Mouse (Mus musculus) heart, postnatal 4 days (tissue): ENCODE data around the gene Prdm10. TPM values are rescaled to one million over a fixed set of nuclear protein-coding genes. Genes with fewer than 3 reads are reported as not detected.

Source experiments
- DNase-seq: peaks from one replicate; pipeline ENCODE4 v3.0.0; 2021
- total RNA-seq, 2 experiments: library from RNA; stranded (reverse); gene quantifications; 2 replicates each; pipeline ENCODE4 v1.2.3; 2021

Prdm10 gene
- total RNA-seq: 1 to 10 TPM; 6.8 to 7.5 TPM

DNA sequence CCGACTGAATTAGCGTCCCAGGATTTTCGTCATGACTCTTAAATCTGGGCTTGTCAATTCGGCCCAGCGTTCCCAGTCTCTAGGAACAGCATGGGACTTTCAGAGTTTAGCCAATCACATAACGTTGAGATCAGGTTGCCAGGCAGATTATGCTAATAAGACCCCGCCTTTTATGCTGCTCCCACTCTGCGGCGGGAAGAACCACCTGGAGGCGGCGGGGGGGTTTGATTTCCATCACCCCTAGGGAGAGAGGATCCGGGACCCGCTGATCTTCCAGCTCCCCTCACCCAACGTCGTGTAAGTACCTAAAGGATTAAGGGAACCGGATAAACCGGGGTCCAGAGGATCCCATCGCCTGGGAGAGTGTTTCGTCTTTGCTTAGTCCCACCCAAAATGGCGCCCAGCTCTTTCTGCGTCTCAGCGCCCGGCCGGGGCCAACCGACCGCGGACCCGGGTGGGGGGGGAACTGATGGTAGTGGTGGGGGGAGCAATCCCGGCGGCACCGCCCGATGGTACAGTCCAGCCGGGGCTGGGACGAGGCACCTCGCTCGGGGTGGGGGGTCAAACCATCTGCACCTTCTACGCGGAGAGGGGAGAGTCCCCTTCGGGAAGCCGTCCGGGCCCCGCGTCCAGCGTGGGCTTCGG is at the start of gene Prdm10:
Gene Prdm10, plus strand, starts transcription at position 173 of the 645 bp plus-strand sequence.
- DNase-seq: peak; percentile 97

DNA sequence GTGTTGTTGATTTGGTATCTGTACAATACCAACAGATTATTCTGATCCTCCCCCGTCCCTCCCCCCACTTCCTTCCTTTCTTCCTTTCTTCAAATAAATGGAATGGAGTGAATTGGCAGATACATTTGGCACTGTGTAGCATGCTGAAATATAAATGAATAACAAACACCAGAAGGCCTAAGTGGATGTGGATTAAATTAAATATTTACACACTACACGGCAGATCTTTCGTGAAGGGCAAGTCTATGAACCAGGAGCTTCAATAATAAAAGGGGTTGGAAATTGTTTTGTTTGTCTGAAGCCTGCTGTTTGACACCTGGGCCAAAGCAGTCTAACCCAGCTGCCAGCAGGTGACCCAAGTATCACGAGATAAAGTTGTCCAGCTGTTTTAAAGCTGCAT is 45.3 kb upstream of the Prdm10 start:
- DNase-seq: no peak

DNA sequence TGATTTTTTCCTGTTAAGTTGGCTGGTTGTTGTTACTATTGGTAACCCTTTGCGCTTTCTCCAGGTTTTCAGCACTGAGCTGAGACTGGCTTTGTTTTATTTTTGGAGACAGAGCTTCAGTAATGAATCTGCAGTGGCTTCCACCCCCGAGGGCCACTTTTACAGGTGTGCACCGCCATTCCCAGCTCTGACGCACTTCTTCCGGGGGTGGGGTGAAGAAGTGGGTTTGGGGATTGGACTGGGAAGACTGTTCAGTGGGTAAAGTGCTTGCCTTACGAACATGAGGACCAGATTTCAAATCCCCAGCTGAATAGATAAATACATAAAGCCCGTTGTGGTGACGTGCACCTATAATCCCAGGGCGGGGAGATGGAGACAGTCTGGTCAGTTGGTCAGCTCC is 44.8 kb upstream of the Prdm10 start:
- no peak for DNase-seq

DNA sequence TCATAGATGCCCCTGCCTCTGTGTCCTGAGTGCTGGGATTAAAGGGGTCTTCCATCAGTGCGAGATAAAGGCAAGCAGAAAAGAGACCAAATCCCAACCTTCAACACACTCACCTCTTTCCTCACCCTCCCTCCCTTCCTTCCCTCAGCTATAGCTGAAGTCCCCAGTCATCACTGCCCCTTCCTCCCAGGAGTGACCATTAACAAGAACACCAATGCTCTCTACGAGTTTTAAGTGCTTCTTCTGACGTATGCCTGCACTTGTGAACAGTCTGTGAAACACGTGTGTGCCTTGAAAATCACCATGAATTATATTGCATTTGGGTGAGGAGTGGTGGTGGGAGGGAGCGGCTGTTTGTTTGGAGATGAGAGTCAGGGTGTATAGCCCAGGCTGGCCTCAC is 44.3 kb upstream of the Prdm10 start:
- DNase-seq: no peak

DNA sequence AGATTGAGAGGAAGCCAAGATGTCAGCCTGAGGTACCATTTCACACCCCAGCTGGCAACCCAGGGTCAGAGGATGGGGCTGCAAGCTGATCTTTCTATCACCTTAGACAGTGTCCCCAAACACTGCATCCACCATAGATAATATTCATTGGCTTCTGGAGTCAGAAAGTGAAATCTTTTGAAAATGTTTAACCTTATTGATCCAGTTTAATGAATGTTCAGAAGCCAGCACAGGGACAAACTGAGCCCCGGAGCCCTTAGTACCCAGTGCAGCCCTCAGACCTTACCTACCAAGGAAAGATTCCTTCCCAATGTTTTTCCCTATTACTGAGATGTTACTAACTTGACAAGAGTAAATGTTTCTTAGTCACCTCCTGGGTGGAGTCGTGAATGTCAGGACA is 41.8 kb upstream of the Prdm10 start:
- DNase-seq: no peak

DNA sequence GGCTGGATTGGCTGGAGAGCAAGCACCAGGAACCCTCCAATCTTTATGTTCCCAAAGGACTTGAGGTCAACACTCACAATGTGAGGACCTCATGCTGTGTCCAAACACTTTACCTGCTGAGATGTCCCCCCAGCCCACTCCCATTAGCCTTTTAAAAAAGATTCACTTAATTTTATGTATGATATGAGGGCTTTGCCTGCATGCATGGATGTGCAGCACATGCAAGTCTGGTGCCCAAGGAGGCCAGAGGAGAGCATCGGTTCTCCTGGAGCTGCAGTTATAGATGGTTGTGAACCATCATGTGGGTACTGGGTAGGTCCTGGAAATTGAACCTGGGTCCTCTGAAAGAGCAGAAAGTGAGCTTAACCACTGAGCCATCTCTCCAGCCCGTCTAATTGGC is 40.8 kb upstream of the Prdm10 start:
- no peak for DNase-seq

DNA sequence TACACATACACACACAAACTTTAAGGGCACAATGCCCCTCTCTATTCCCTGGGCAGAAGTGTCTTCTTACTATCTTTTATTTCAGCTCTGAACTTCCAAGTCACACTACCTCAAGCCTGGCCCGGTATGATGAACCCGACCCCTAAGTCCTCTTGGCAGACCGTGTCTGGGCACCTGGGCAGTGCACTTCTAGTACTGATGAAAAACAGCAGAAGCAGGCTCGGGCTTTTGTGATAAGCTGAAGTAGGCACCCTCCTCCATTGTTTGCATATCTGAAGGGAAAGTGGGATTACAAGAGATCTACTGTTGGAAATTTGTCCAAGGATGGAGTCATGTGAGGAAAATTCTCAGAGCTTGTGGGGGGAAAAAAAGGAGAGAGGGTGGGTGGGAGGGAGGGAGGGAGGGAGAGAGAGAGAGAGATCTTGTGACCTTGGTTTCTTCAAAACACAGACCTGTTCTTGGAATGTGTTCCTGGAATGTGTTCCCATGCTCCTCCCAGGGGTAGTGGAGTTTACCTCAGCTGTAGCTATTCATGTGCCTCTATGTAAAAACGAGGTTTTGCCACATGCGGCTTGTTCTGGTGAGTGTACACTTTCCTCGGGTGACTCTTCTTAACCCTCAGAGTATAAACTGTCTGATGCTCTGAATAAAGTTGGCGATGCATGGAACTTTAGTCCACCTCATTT is 39.7 kb upstream of the Prdm10 start:
- no peak for DNase-seq

DNA sequence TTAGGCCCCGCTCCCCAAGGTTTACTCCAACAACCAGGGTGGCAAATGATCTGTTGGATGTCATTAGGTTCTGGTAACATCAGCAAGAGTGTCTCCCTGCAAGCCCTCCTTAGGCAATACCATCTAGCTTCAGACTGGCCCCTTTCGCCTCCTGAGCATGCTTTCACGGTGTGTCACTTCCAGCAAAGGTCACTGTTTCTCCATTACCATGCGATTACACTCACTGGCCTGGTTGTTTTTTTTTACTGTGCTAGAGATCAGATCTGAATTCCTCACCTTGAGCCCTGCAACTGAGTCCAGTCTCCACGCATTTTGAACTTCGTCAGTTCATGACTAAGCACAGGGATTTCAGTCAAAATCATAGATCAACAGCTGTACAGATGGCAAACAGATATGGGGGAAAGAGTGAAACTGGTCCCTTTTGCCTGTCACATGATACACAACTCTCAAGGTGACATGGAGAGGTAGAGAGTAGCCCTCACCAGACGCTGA is 39.1 kb upstream of the Prdm10 start:
- no peak for DNase-seq

DNA sequence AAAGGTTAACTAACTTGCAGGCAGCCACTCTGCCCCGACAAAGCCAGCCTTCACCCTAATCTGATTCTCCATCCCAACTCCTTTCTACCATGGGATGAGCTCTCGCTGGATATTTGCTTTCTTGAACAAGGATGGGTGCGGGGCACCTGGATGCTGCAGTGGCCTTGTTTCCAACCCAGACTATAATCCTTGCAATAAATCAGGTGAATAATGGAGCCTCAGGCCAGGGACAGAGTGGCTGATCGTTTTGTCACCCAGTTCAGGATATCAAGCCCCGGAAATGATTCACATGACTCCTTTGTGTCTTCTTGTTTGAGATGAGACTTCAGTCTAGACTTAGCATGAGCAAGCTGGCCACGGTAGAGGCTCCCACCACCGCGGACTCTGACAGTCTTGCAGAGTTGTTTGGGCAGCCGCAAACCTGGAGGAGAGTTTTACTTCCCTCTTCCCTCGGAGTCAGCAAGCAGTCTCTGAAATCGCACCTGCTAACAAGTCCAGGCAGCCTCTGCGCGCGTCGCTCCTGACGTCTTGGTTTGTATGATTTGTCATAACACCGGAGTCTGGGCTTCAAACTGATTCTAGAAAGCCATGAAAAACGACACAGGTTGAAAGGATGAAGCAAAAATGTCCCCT is 36.9 kb upstream of the Prdm10 start:
- DNase-seq: no peak

DNA sequence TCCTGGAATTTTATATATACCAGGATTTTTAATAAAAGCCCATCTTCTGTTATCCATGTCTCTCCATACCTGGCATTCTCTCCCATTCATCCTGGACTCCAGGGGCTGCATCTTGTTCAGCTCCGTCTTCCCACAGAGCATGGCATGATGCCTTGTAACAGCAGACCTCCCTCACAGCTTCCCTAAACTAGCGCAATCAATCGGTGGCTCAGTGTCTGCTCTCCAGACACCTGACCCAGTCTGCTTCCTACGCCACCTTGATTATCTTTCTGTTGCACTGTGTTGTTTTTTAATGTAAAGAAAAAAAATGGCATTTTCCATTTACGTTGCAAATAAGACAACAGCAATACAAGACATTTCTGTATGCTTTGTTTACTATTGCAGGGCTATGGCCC is 36.4 kb upstream of the Prdm10 start:
- DNase-seq: no peak

DNA sequence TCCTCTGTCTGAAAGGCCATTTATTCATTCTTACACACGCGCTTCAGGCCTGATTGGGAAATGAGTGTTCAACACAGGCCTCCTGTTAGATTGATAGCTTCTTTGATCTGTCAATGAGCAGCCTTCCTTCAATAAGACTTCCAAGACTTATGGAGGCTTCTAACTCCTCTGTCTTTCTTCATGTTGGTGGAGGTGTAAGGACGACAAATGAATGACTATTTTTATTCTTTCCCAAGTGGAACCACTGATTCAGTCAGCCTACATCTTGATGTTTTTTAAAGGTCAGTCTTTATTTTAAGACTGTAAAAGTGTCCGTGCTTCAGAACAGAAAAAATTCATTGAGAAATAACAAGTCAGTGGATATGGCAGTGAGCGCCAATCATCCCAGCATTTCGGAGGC is 35.3 kb upstream of the Prdm10 start:
- DNase-seq: no peak

DNA sequence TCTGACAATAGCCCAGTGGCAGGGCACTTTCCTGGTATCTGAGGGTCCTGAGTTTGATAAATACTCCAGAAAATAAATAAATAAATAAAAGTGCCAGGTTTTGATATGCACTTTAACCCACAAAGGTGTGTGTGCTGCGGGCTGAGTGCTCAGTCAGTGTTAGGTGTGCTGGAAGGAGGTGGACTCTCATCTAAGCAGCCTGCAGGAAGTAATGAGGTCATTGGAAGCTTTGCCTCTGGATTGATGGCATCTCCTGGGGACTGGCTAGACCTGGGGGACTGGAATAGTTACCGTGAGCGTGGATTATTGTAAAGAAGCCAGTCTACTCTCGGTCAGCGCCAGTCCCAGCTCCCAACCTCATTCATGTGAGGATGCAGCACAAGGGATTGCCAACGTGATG is 33.9 kb upstream of the Prdm10 start:
- DNase-seq: no peak

DNA sequence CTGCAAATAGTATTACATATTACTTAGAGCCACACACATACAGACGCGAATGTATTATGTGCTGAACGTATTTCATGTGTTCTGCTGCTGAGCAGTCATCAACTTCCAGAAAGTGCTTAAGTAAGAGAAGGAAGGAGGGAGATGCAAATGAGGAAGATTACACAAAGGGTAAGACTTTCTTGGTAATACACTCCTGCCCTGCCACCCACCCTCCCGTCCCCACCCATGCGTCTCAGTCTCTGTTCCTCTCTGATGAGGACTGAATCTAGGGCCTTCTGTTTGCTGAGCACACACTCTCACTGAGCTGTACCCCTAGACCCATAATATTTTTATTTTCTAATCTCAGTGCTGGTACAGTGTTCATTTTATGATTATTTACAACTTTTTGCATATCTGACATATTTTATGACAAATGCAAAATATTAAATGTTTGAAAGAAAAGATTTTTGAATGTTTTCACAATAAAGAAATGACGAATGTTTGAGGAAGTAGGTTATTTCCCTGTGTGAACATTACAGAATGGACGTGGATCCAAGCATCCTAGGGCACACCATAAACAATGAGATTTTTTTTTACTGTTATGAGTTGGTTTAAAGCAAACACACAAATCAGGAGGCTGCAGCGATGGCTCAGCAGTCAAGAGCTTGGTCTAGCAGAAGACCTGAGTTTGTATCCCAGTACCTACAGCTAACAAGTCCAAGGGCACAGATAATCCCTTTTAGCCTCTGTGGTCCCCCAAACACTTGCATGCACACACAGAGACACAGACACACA is 32.7 kb upstream of the Prdm10 start:
- DNase-seq: no peak

DNA sequence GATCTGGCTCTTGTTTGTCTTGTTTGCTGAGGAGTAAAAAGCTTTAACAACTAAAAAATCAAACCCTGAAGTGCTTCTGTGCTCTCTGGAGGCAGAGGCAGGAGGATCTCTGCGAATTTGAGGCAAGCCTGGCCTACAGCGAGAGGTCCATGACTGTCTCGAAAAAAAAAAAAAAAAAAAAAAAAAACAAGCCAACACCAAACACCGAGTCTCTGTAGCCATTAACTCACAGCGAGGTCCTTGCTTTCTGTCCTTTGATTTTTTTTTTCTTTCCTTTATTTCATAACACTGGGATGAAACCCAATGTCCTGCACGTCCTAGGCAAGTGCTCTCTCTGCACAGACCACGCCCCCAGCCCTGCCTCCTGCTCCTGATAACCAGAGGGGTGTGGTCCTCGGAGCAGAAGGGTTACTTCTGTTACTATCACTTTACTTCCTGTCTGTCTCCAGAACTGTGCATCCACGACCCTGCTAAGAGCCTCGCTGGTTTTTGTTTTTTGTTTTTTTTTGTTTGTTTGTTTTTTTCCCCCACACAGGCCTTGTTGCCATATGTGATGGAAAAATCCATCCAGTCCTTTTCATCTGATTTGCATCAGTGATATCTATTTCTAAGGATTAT is 28.0 kb upstream of the Prdm10 start:
- peak; percentile 40 for DNase-seq

DNA sequence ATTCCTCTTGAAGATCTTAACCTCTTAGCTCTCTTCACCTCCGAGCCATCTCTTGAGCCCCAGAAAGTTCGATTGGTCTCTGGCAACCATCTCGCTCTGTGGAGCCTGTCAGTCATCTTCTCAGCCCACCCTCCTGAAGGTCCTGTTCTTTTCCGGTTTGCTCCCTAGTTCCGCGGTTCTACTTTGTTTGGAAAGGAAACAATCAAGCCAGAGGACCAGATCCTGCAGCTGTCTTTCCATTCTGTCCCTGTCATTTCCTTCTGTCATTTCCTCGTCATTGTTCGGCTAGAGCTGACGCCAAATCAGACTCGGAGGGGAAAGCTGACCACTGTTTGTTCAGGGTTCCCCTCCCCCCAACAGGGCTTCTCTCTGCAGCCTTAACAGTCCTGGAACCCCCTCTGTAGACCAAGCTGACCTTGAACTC is 27.0 kb upstream of the Prdm10 start:
- peak; percentile 61 for DNase-seq

DNA sequence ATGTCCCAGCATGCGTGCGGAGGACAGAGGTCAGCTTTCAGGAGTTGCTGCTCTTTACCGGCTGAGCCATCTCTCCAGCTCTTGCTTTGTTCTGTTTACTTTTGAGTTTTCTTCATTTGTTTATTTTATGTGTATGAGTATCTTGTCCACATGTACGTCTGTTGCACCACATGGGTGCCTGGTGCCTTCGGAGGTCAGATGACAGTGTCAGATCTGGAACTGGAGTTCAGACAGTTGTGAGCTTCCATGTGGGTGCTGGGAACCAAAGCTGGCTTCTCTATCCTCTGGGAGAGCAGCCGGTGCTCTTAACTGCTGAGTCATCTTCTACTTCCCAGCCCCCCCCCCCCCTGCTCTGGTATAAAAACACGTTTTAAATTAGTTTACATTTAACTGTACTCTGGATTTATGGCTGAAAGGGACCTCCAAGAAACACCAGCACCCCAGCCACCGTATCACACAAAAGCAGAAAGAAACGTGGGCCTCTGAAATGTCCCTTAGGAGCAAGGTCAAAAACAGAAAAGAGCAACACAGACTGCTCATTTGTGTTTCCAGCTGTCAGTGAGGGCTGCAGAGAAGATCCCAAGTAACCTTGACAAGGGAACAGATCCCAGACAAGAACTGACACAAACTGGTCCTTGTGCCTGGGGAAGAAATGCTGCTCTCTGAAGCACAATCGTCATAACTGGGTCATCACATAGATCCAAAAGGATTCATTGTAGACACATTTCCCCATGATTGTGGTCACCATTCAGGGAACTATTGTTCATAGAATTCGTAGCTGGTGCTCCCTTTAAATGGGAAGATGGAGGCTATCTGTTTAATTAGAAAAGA is 26.3 kb upstream of the Prdm10 start:
- no peak for DNase-seq

DNA sequence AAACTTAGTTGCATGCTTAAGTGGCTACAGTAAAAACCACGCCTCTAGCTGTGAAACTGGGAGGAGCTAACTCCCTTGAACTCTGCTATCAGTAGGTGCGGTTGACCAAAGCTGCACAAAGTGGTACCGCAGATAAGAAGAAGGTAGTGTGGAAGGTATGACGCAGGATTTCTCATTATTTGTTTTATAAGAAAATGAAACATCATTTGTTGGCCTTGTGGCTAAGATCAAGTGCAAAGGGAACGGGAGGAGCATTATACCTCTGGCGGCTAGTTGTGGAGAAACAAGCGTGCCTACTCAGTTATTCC is 25.7 kb upstream of the Prdm10 start:
- no peak for DNase-seq

DNA sequence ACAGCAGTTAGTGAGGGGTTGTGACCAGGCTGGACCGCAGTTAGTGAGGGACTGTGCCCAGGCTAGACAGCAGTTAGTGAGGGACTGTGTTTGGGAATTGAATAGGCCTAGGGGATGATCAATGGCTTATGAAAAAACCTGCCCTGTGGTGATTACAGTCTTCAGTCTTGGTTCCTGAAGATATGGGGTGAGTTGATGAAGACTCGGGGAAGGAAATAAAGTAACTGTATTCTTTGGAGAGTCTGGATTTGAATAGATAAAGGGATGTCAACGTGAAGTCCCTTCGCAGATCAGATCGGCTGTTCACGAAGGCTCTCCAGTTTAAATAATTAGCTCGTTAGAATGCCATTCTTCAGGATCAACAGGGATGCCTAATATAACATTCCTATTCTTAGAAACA is 24.4 kb upstream of the Prdm10 start:
- DNase-seq: no peak

DNA sequence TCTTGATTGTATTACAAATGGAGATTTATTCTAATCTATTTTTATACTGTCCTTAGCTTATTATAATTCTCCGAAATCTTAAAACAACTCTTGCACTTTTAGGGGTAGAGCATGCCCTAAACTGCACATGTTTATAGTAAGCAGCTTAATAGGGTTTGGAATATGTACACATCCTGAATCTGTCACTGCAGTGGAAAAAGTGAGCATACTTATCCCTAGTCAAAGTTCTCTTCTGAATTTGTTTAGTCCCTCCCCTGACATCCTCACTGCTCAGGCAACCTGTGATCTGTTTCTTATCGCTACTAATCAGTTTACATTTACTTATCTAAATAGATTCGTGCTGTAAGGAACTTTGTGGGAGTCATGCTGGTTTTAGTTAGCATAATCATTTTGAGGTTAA is 22.1 kb upstream of the Prdm10 start:
- DNase-seq: no peak

DNA sequence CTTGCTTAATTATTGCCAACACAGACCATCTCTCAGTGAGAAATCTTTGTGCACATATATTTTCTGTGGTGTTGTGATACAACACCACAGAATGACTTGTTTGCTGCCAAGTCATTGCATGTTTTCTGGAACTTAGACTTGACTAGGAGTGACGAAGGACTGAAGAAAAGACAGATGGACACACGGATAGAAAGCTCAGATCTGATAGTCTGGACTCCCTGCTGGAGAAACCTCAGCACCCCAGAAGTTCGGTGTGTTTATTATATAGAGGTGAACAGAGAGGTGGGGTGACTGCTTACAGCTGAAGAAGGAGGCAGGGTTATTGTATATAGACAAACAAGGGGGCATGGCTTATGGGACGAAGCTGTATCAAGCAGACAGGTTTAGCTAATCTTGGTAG is 20.1 kb upstream of the Prdm10 start:
- no peak for DNase-seq

DNA sequence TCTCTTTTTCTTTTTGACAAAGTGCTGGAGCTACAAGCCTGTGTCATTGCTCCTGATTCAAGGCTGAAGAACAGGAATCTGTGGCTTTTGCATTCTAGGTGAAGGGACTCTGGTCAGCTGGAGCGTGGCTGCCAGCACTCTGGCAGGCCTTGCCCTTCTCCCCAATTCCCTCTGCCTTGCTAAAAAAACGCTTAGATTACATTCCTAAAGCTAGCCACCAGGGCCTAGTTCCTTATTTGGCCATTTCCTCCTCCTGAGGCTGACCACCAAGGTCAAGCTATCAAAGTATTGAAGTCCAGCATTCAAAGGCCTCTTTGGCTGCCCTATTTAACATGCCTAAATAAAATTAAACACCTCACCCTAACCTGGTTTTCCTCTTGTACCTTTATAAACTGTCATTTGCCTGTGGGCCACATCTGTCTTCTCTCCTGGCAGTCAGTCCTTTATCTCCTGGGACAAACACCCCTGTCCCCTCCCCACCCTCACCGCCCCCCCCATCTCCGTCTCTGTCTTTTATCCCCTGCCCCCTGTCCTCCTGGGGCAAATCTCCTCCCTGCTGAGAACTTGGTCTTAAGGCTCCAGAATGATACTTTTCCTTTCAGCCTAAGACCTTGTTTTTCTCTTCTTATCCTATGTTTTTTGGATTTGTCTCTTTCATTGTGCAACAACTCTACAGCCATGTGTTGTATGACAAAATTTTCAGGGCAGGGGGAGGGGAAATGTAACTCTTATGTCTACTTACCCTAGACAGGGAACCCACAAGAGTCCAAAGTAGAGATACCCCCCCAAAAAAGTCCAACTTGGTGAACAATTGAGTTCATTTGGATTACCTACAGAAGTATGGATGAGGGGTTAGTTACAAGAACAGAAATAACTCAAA is 17.9 kb upstream of the Prdm10 start:
- DNase-seq: peak; percentile 37
